Mouse (Mus musculus): ENCODE measurements around the gene Ppef1. TPM values are rescaled to one million over a fixed set of nuclear protein-coding genes. Genes with fewer than 3 reads are reported as not detected.
A peak's percentile ranks its signal among the peaks of the same experiment; 100 is the strongest.

The Ppef1 gene
- polyA plus RNA-seq, 1 experiment from 2014 or later, result 0.73 TPM

DNA sequence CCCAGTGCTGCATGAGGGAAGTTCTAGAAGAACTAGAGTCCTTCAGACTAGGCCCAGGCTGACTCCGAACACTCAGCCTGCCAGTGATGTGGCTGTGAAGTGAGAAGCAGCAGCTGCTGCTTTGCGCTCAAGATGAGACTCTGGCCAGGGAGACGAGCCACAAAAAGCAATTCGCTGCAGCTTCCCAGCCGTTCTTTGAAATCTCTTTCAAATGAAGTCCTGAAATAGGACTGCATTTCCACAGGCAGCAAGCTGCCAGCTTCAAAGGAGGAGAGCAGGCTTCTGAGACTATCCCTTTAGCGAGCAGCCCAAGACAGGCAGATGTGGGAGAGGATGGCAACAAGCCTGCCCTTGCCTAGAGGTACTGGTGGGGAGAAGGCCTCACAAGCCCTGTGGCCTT is 142.6 kb downstream of the Ppef1 start:
- Histone ChIP-seq H3K9me3 (no peaks in the 10 kb centered on the region), H3K27ac (no peak overlapping the region), H3K9ac (replicated peaks) (no peak overlapping the region), H3K4me2 (replicated peaks) (no peak overlapping the region), H3K36me3 (no peaks in the 10 kb centered on the region), H3K4me1 (replicated peaks) (no peaks in the 10 kb centered on the region), H3K27me3 (peaks cover 29% of the 10 kb centered on the region; the same call in 1 of the 2 replicates), H3K4me3 (replicated peaks) (no peak overlapping the region)
- WGBS, result 69% methylated on average over 6 of the region's 6 CpGs
- ATAC-seq, result no peak

DNA sequence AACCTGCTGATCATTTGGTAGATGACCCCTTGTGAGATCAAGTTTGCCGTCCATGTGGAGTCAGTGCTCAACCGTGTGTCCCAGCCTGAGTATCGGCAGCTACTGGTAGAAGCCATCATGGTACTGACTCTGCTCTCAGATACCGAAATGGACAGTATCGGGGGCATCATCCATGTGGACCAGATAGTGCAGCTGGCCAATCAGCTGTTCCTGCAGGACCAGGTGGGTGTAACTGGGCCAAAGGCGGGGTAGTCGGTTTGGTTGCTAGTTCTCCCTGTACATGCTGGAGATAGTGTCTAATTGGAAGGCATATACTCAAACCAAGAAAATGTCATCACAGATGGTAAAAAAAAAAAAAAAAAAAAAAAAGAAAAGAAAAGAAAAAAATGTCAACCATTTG is 145.4 kb downstream of the Ppef1 start:
- Histone ChIP-seq H3K36me3 (no peaks in the 10 kb centered on the region), H3K4me1 (replicated peaks) (no peaks in the 10 kb centered on the region), H3K4me3 (replicated peaks) (no peak overlapping the region), H3K4me2 (replicated peaks) (no peak overlapping the region), H3K9me3 (no peaks in the 10 kb centered on the region), H3K27ac (no peak overlapping the region), H3K27me3 (peaks cover 42% of the 10 kb centered on the region; the same call in 1 of the 2 replicates), H3K9ac (replicated peaks) (no peak overlapping the region)
- no peak for ATAC-seq
- 97% methylated on average over 7 of the region's 7 CpGs for WGBS

DNA sequence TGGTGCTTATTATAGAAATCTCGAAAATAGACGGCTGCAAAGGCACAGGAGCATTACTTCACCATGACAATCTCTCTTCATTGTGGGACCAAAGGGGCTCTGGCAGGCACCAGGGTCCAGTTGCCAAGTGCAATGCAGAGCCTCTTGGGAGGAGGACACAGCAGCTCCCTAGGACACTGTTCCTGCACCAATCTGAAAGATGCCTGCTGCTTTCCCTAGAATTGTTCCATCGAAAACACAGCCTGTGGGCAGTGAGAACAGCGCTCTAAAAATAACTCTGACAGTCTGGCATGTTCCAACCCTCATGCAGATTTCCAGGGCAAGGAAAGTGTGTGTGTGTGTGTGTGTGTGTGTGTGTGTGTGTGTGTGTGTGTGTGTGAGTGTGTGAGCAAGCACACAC is 147.0 kb downstream of the Ppef1 start:
- H3K36me3 ChIP-seq, result no peaks in the 10 kb centered on the region
- no peaks in the 10 kb centered on the region for H3K9me3 ChIP-seq
- 89% methylated on average over 4 of the region's 4 CpGs for WGBS
- no peak overlapping the region for H3K9ac ChIP-seq (replicated peaks)
- H3K4me3 ChIP-seq (replicated peaks), result no peak overlapping the region
- H3K27ac ChIP-seq, result no peak overlapping the region
- no peak for ATAC-seq
- H3K4me1 ChIP-seq (replicated peaks), result no peaks in the 10 kb centered on the region
- peaks cover 48% of the 10 kb centered on the region; the same call in 1 of the 2 replicates for H3K27me3 ChIP-seq
- H3K4me2 ChIP-seq (replicated peaks), result no peak overlapping the region

DNA sequence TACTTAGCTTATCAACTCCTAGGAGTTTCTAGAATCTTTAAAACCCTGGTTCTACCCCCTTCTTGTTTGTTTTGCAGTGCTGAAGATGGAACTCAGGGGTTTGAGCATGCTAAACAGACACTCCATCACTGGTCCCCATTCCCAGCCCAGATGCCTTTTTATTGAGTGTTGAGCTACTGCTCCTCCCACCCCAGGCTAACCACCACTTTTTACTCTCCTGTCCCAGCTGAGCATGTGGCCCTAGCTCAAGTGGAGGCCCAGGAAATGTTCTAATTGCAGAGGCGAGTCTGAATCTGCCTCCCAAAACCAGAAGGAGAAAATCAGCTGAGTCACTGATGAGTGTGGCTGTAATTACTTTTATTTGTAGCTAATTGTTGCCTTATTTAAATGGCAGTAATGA is 150.5 kb downstream of the Ppef1 start:
- H3K4me1 ChIP-seq (replicated peaks), result no peaks in the 10 kb centered on the region
- H3K36me3 ChIP-seq, result no peaks in the 10 kb centered on the region
- peaks cover 36% of the 10 kb centered on the region; the same call in 1 of the 2 replicates for H3K27me3 ChIP-seq
- H3K9me3 ChIP-seq, result no peaks in the 10 kb centered on the region
- WGBS, result 87% methylated on average over 1 of the region's 1 CpGs
- no peak for ATAC-seq
- no peak overlapping the region for H3K4me2 ChIP-seq (replicated peaks)
- no peak overlapping the region for H3K27ac ChIP-seq
- H3K4me3 ChIP-seq (replicated peaks), result no peak overlapping the region
- H3K9ac ChIP-seq (replicated peaks), result no peak overlapping the region

DNA sequence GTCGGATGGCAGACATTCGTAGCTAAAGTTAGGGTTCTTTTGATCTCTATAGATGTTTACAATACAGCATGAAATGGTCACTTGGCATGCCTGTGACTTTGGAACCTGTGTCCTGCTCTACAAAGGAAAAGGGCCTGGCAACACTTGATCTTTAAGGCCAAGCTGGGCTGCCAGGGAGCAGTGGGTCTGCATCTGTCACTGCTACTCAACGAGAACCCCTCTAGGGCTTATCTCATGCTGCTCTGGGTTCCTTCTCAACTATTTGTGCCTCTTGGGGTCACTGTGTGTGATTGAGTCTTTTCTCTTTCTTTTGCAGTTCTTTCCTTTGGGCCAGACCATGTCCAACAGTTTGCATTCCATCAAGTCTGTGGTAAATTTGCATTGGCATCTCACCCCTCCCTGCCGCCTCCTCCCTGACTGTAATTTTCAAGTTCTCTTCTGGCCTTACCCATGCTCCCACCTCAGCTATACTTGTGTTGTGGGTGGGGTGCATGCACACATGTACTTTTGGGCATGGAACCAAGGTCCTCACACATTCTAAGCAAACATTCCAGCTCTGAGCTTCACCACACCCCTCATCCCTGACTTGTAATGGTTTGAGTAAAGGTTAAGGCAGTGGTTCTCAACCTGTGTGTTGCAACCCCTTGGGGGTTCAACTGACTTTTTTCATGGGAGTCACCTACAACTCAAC is 151.3 kb downstream of the Ppef1 start:
- peaks cover 35% of the 10 kb centered on the region; the same call in 1 of the 2 replicates for H3K27me3 ChIP-seq
- no peak for ATAC-seq
- 89% methylated on average over 4 of the region's 4 CpGs for WGBS
- H3K9me3 ChIP-seq, result no peaks in the 10 kb centered on the region
- no peak overlapping the region for H3K4me2 ChIP-seq (replicated peaks)
- no peak overlapping the region for H3K27ac ChIP-seq
- no peak overlapping the region for H3K9ac ChIP-seq (replicated peaks)
- no peaks in the 10 kb centered on the region for H3K36me3 ChIP-seq
- H3K4me1 ChIP-seq (replicated peaks), result no peaks in the 10 kb centered on the region
- no peak overlapping the region for H3K4me3 ChIP-seq (replicated peaks)

DNA sequence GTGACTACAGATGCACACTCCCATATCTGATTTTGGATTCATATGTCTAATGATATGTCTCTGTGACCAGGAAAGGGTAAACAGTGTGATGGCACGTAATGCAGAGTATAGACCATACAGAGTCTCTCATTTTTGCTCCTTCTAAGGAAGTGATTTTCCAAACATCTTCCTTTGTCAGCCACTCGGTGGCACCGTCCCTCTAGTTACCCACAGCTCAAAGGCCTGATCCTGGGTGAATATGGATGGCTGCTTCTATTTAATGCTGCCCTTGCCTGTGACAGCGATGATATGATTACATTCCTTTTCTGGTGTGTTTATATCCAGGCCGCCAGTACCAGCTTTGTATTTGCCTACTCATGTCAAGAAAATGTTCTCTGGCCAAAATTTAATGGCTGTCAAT is 152.0 kb downstream of the Ppef1 start:
- H3K4me2 ChIP-seq (replicated peaks), result no peak overlapping the region
- no peak overlapping the region for H3K9ac ChIP-seq (replicated peaks)
- H3K27ac ChIP-seq, result no peak overlapping the region
- H3K4me1 ChIP-seq (replicated peaks), result no peaks in the 10 kb centered on the region
- 71% methylated on average over 5 of the region's 5 CpGs for WGBS
- H3K27me3 ChIP-seq, result peaks cover 35% of the 10 kb centered on the region; the same call in 1 of the 2 replicates
- no peaks in the 10 kb centered on the region for H3K9me3 ChIP-seq
- H3K36me3 ChIP-seq, result no peaks in the 10 kb centered on the region
- peak; percentile 68; the same call in 1 of the 2 replicates for ATAC-seq
- no peak overlapping the region for H3K4me3 ChIP-seq (replicated peaks)

Other genes with a start within 250 kb of the Ppef1 start
- 15.9 and 18.4 TPM in 2 replicates for gene Phka2, start 233.6 kb downstream of the Ppef1 start, polyA plus RNA-seq (2015; fragmentation: Nextera tagmentation; extraction: Ambion mirVana)
- 0.03 and 0.09 TPM in 2 replicates for gene Rs1, start 32.2 kb upstream of the Ppef1 start, polyA plus RNA-seq (2015; fragmentation: Nextera tagmentation; extraction: Ambion mirVana)
- gene Gja6, start 171.3 kb upstream of the Ppef1 start, polyA plus RNA-seq (2015; fragmentation: Nextera tagmentation; extraction: Ambion mirVana), result 0.19 TPM in 1 of 2 replicates, not detected in the other

Measured in midbrain, embryonic 13.5 days (tissue).